Mouse (Mus musculus) layer of hippocampus, adult 9-10 months (tissue): ENCODE data around the gene Dppa3.
"Not testable (repeated sequence)": the region's sequence is repeated elsewhere in the genome, so short reads cannot be mapped to it uniquely, and the experiment has no call there.

Experiments used
- DNase-seq: peaks from one replicate; pipeline ENCODE4 v3.0.0; 2022; ENCODE audit warnings: low spot score

Gene Dppa3

GRCm38 (mm10) chr6:122612426-122612825 is 13.8 kb upstream of the Dppa3 start:
- DNase-seq: no peak

GRCm38 (mm10) chr6:122614047-122614446 is 12.2 kb upstream of the Dppa3 start:
- DNase-seq: no peak

- no peak for DNase-seq
Observed at GRCm38 (mm10) chr6:122616022-122616421, 10.2 kb upstream of the Dppa3 start.

- no peak for DNase-seq
Observed at GRCm38 (mm10) chr6:122621066-122621465, 5.1 kb upstream of the Dppa3 start.

- DNase-seq: no peak
Observed at GRCm38 (mm10) chr6:122624480-122624879, 1.7 kb upstream of the Dppa3 start.

GRCm38 (mm10) chr6:122625156-122625555 is 1.1 kb upstream of the Dppa3 start:
- DNase-seq: no peak

GRCm38 (mm10) chr6:122627469-122628108 is 1.4 kb downstream of the Dppa3 start:
- no peak for DNase-seq

- DNase-seq: no peak
Observed at GRCm38 (mm10) chr6:122633411-122633810, 7.2 kb downstream of the Dppa3 start.

GRCm38 (mm10) chr6:122635315-122635714 is 9.1 kb downstream of the Dppa3 start:
- no peak for DNase-seq

GRCm38 (mm10) chr6:122636666-122637065 is 10.5 kb downstream of the Dppa3 start:
- DNase-seq: no peak

- DNase-seq: not testable (repeated sequence)
Observed at GRCm38 (mm10) chr6:122637566-122637965, 11.4 kb downstream of the Dppa3 start.

GRCm38 (mm10) chr6:122644196-122644595 is 18.0 kb downstream of the Dppa3 start:
- DNase-seq: not testable (repeated sequence)

GRCm38 (mm10) chr6:122649903-122650302 is 23.7 kb downstream of the Dppa3 start:
- no peak for DNase-seq

GRCm38 (mm10) chr6:122650398-122650980 is 24.3 kb downstream of the Dppa3 start:
- DNase-seq: no peak

GRCm38 (mm10) chr6:122654301-122654700 is 28.1 kb downstream of the Dppa3 start:
- DNase-seq: no peak

- DNase-seq: no peak
Observed at GRCm38 (mm10) chr6:122657630-122658029, 31.4 kb downstream of the Dppa3 start.

GRCm38 (mm10) chr6:122659567-122659966 is 33.4 kb downstream of the Dppa3 start:
- no peak for DNase-seq

GRCm38 (mm10) chr6:122660601-122661379 is 34.6 kb downstream of the Dppa3 start:
- peak; percentile 43 for DNase-seq

- no peak for DNase-seq
Observed at GRCm38 (mm10) chr6:122662551-122663264, 36.5 kb downstream of the Dppa3 start.

- no peak for DNase-seq
Observed at GRCm38 (mm10) chr6:122663596-122664206, 37.5 kb downstream of the Dppa3 start.

- no peak for DNase-seq
Observed at GRCm38 (mm10) chr6:122665866-122666265, 39.7 kb downstream of the Dppa3 start.

- DNase-seq: no peak
Observed at GRCm38 (mm10) chr6:122667715-122668114, 41.5 kb downstream of the Dppa3 start.
